11 mouse cellular contexts compared by ENCODE assay signal in genomic region chr7:6240841-6241425, GRCm38 (mm10). TPM values are rescaled to one million over a fixed set of nuclear protein-coding genes. Genes with fewer than 3 reads are reported as not detected.
DNase-seq lines count a peak whose midpoint lies in the region; ATAC-seq and TF ChIP-seq lines count a peak whose summit lies in the region.
"Not testable (repeated sequence)": the region's sequence is repeated elsewhere in the genome, so short reads cannot be mapped to it uniquely, and the experiment has no call there.
"Had no signal": no experiment of that assay in that cellular context is flagged by ENCODE, and none has a peak within 500 bp of the region (broad histone marks: within the 10 kb centered on the region; RNA-seq: fewer than 3 reads in every experiment).

No protein-coding gene starts in this region.

- not testable (repeated sequence) for H3K27ac ChIP-seq in embryonic facial prominence, embryonic 11.5 days (replicated peaks; ENCODE audit: low read depth, low read length)

- 20% methylated on average over 1 of the region's 1 CpGs for WGBS in embryonic facial prominence, embryonic 11.5 days
- WGBS in large intestine, adult 2 months: 14% methylated on average over 1 of the region's 1 CpGs

- H3K27me3 ChIP-seq in embryonic facial prominence, embryonic 11.5 days (ENCODE audit: control insufficient read depth, insufficient read depth, low read length): not testable (repeated sequence)

- not testable (repeated sequence) for H3K36me3 ChIP-seq in embryonic facial prominence, embryonic 11.5 days (replicated peaks; ENCODE audit: control insufficient read depth, insufficient read depth, low read depth, low read length)

- not testable (repeated sequence) for H3K9ac ChIP-seq in embryonic facial prominence, embryonic 11.5 days (replicated peaks; ENCODE audit: low read length)

- H3K4me2 ChIP-seq in embryonic facial prominence, embryonic 11.5 days (ENCODE audit: low read depth, low read length): not testable (repeated sequence)

- DNase-seq in ES-CJ7 (ENCODE audit: low read depth, low spot score): peak; percentile 73
- peak; percentile 20 for DNase-seq in brain, embryonic 14.5 days (ENCODE audit: low read depth)
- DNase-seq in embryonic facial prominence, embryonic 11.5 days (ENCODE audit: low spot score): peak; percentile 56
- DNase-seq in heart, postnatal 4 days: peak; percentile 62
- DNase-seq in large intestine, adult 2 months (ENCODE audit: low read depth, low spot score): peak; percentile 14
- DNase-seq in lung, adult 18-20 months: peak; percentile 12 to 39
- DNase-seq in retina, adult 2 months (ENCODE audit: low read depth, low spot score): peak; percentile 26
- DNase-seq in thymus, postnatal 25 days: peak; percentile 33

- not testable (repeated sequence) for H3K4me3 ChIP-seq in embryonic facial prominence, embryonic 11.5 days (ENCODE audit: low read depth, low read length)

- not testable (repeated sequence) for TF ChIP-seq POLR2A in brain, embryonic 14.5 days (IDR thresholded peaks at IDR 0.05; ENCODE audit: borderline replicate concordance, extremely low read depth, insufficient read depth, insufficient read length, poor library complexity, severe bottlenecking)

- ATAC-seq in embryonic facial prominence, embryonic 11.5 days (replicated peaks; ENCODE audit: insufficient number of reproducible peaks, low FRiP score, low TSS enrichment, low read depth): not testable (repeated sequence)

- H3K9me3 ChIP-seq in embryonic facial prominence, embryonic 11.5 days (replicated peaks; ENCODE audit: control insufficient read depth, low read length): not testable (repeated sequence)

- H3K4me1 ChIP-seq in embryonic facial prominence, embryonic 11.5 days (ENCODE audit: control insufficient read depth, insufficient read depth, low read length): not testable (repeated sequence)

- TF ChIP-seq CTCF in brain, embryonic 14.5 days (IDR thresholded peaks at IDR 0.05; ENCODE audit: borderline replicate concordance, extremely low read depth, insufficient read depth, insufficient read length): peak; percentile 62; the same call in 1 of the 2 replicates

RNA-seq across cellular contexts. Expression of gene Epp13, which starts 11.6 kb away (rescaled TPM):
- polyA plus RNA-seq in brain, embryonic 14.5 days (2012; rRNA removed): 0.11 TPM in 1 of 2 replicates, not detected in the other
- polyA plus RNA-seq in embryonic facial prominence, embryonic 11.5 days (2014; fragmentation: Nextera tagmentation; extraction: Ambion mirVana): not detected in 2 replicates
- total RNA-seq in heart, postnatal 4 days (2021): not detected
- polyA plus RNA-seq in large intestine, adult 2 months (2012; rRNA removed): 0.31 and 0.45 TPM in 2 replicates
- polyA plus RNA-seq: myocyte; urinary bladder, adult 2 months had no signal

RNA-seq across cellular contexts. Expression of gene Zscan5b, which starts 18.9 kb away (rescaled TPM):
- not detected in 2 replicates for polyA plus RNA-seq in brain, embryonic 14.5 days (2012; rRNA removed)
- polyA plus RNA-seq in embryonic facial prominence, embryonic 11.5 days (2014; fragmentation: Nextera tagmentation; extraction: Ambion mirVana): not detected in 2 replicates
- not detected for total RNA-seq in heart, postnatal 4 days (2021)
- not detected in 2 replicates for polyA plus RNA-seq in large intestine, adult 2 months (2012; rRNA removed)
- polyA plus RNA-seq: gonadal fat pad, adult 2 months; myocyte; urinary bladder, adult 2 months had no signal

RNA-seq across cellular contexts. Expression of gene Galp, which starts 44.0 kb away (rescaled TPM):
- polyA plus RNA-seq in brain, embryonic 14.5 days (2012; rRNA removed): not detected in 2 replicates
- polyA plus RNA-seq in embryonic facial prominence, embryonic 11.5 days (2014; fragmentation: Nextera tagmentation; extraction: Ambion mirVana): not detected in 2 replicates
- total RNA-seq in heart, postnatal 4 days (2021): not detected
- polyA plus RNA-seq in large intestine, adult 2 months (2012; rRNA removed): 0.15 TPM in 1 of 2 replicates, not detected in the other
- polyA plus RNA-seq: gonadal fat pad, adult 2 months; myocyte; urinary bladder, adult 2 months had no signal

RNA-seq across cellular contexts. Expression of gene Zfp667, which starts 45.4 kb away (rescaled TPM):
- polyA plus RNA-seq in brain, embryonic 14.5 days (2012; rRNA removed): 5.9 and 7.6 TPM in 2 replicates
- polyA plus RNA-seq in embryonic facial prominence, embryonic 11.5 days (2014; fragmentation: Nextera tagmentation; extraction: Ambion mirVana): 7.4 and 8.2 TPM in 2 replicates
- total RNA-seq in heart, postnatal 4 days (2021): 1 to 10 TPM; 1.5 to 1.9 TPM
- 0.19 and 0.31 TPM in 2 replicates for polyA plus RNA-seq in large intestine, adult 2 months (2012; rRNA removed)

Comparison
In these comparisons a context has a peak if more than half of its experiments do, and no peak if none do; other contexts are left out.
1. DNase-seq: peak in every context shown above with its lines; median percentile 73 in ES-CJ7; 62 in heart, postnatal 4 days; 56 in embryonic facial prominence, embryonic 11.5 days; 33 in thymus, postnatal 25 days; 26 in retina, adult 2 months; 26 in lung, adult 18-20 months; 20 in brain, embryonic 14.5 days; 14 in large intestine, adult 2 months.